In genomic region chr6:51383769-51384755, GRCm38 (mm10) we compare ENCODE assay signal across 8 mouse cellular contexts. TPM values are rescaled to one million over a fixed set of nuclear protein-coding genes. Genes with fewer than 3 reads are reported as not detected.
DNase-seq lines count a peak whose midpoint lies in the region; ATAC-seq and TF ChIP-seq lines count a peak whose summit lies in the region.

No protein-coding gene starts in this region.

- ATAC-seq in forebrain, embryonic 16.5 days = peak; percentile 61
- ATAC-seq in neutrophil, adult 5-6 weeks (ENCODE audit: extremely low read depth, insufficient number of reproducible peaks, low FRiP score, poor library complexity, severe bottlenecking) = peak; percentile 56; the same call in 1 of the 2 replicates

- no peaks in the 10 kb centered on the region for H3K27me3 ChIP-seq in forebrain, embryonic 16.5 days (replicated peaks; ENCODE audit: control insufficient read depth, insufficient read depth, low read length)

- H3K36me3 ChIP-seq in forebrain, embryonic 16.5 days (ENCODE audit: control insufficient read depth, insufficient read depth) = no peaks in the 10 kb centered on the region

- H3K4me2 ChIP-seq in forebrain, embryonic 16.5 days (ENCODE audit: low read length) = peak overlapping the region; percentile 36

- H3K4me3 ChIP-seq in forebrain, embryonic 16.5 days (replicated peaks; ENCODE audit: low read length) = no peak overlapping the region; the same call in 1 of the 2 replicates
- H3K4me3 ChIP-seq in lung, adult 2 months (replicated peaks; ENCODE audit: extremely low read depth, low read depth, low read length) = no peak overlapping the region

- H3K27ac ChIP-seq in forebrain, embryonic 16.5 days (ENCODE audit: low read length) = peak overlapping the region; percentile 55

- intact Hi-C loops in heart, postnatal 36 days (cut with DNase I) = loop anchor here (1.0 to 5.0 kb wide), 6 partner anchors 88 to 833 kb away; partner anchors contain the start of gene Cbx3

- peak; percentile 85 for TF ChIP-seq CTCF in lung, adult 2 months (IDR thresholded peaks at IDR 0.05; ENCODE audit: insufficient read depth, low read length)

- H3K9me3 ChIP-seq in forebrain, embryonic 16.5 days (ENCODE audit: control insufficient read depth, low read length) = no peaks in the 10 kb centered on the region

- peak; percentile 92 for DNase-seq in ES-CJ7 (ENCODE audit: low read depth, low spot score)
- peak; percentile 78 for DNase-seq in cerebellum, adult 11 months
- peak; percentile 84 to 88 for DNase-seq in heart, postnatal 36 days
- DNase-seq in layer of hippocampus, adult 18-20 months (ENCODE audit: low spot score in 2 of 2) = peak; percentile 73 to 93
- DNase-seq in lung, adult 2 months = peak; percentile 73
- peak; percentile 79 for DNase-seq in testis, postnatal 14 days (ENCODE audit: low spot score)

- no peak for TF ChIP-seq POLR2A in lung, adult 2 months (IDR thresholded peaks at IDR 0.05; ENCODE audit: borderline replicate concordance, extremely low read depth, low read depth, low read length)

- peaks cover 6% of the 10 kb centered on the region for H3K4me1 ChIP-seq in forebrain, embryonic 16.5 days (replicated peaks; ENCODE audit: control insufficient read depth, insufficient read depth, low read length)
- H3K4me1 ChIP-seq in lung, adult 2 months (ENCODE audit: control insufficient read depth, insufficient read depth, low read length) = no peaks in the 10 kb centered on the region

- peak overlapping the region; percentile 48 for H3K9ac ChIP-seq in forebrain, embryonic 16.5 days (replicated peaks; ENCODE audit: low read depth, low read length)

- WGBS in forebrain, embryonic 16.5 days = 12% methylated on average over 26 of the region's 26 CpGs
- WGBS in lung, adult 2 months = 16% methylated on average over 26 of the region's 26 CpGs

RNA-seq across cellular contexts. Expression of gene Nfe2l3, which starts 48.4 kb away (rescaled TPM):
- polyA plus RNA-seq in forebrain, embryonic 16.5 days (2015; fragmentation: Nextera tagmentation; extraction: Ambion mirVana) = 14.2 and 16.1 TPM in 2 replicates
- total RNA-seq in heart, postnatal 36 days (2021) = under 1 TPM; 0.35 to 0.36 TPM
- 1 to 10 TPM; 3.2 to 3.7 TPM for total RNA-seq in layer of hippocampus, adult 18-20 months (2021)
- polyA plus RNA-seq in lung, adult 2 months (2012; rRNA removed) = 3.0 and 3.5 TPM in 2 replicates
- 0.70 TPM in 1 of 2 replicates, not detected in the other for total RNA-seq in neutrophil, adult 5-6 weeks (2017)
